Mouse (Mus musculus) mesoderm, embryonic 11.5 days (tissue): Measurements from ENCODE around the gene Olfr857.
"Not testable (repeated sequence)": the region's sequence is repeated elsewhere in the genome, so short reads cannot be mapped to it uniquely, and the experiment has no call there.

Source experiments
- DNase-seq: peaks from one replicate; pipeline ENCODE4 v3.0.0-alpha.2; 2012; ENCODE audit warnings: low read depth, low spot score

The Olfr857 gene

DNA sequence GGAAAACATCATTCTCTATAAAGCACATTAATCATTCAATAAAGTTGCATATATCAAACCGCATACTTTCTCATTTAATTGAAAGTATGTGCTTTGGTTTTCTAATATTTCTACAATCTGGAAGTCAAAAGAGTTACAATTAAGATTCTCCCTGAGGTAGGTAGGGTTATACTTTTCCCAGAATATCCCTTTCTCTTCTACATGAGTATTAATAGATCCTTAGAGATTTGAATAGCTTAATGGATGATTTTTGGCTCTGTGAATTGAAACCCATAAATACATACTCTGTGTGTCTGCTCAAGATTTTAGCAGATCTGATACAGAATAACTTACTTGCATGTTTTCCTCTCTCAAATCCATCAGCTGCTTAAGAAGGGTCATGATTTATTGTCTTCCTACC, at the start of gene Olfr857:
Olfr857 (plus strand) TSS at position 301 of the 400 bp plus-strand sequence.
- no peak for DNase-seq

DNA sequence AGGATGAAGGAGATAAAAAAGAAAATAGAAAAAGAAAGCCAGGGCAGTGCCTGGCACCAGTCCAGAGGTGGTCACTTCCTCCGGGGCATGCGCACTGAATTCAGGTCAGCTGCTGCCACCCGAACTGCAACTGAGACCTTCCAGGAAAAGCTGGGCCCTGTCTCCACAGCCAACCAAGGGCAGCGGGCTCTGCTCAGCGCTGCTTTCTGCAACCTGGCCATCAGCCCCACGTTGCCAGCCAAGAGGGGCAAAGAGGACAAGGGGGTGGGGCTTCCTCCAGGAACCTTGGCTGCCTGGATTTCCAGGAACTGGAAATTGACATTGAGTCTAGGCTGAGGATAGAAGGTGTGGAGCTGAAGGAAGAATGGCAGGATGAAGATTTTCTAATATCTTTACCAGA, 19.0 kb upstream of the Olfr857 start:
- no peak for DNase-seq

- no peak for DNase-seq
Observed at GRCm38 (mm10) chr9:19691426-19691825, 17.8 kb upstream of the Olfr857 start.

- no peak for DNase-seq
Observed at GRCm38 (mm10) chr9:19692430-19692829, 16.8 kb upstream of the Olfr857 start.

DNA sequence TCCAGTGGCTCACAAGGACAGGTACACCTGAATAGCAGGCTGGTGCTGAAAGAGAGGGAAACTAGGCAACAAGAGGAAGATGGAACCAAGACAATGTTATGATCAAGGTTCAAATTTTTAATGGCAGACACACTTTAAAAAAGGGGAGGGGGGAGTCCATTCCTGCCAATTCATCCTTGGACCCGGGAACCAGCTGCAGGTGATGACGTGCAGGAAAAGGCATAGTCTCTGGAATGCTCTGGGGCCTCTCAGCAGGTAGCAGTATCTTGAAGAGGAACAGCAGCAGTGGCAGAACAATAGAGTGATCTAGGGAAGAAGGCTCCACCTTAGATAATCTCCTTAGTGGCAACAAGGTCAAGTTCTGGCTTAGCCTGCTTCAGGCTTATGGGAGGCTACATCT, 14.9 kb upstream of the Olfr857 start:
- not testable (repeated sequence) for DNase-seq

- not testable (repeated sequence) for DNase-seq
Observed at GRCm38 (mm10) chr9:19694898-19695379, 14.3 kb upstream of the Olfr857 start.

GRCm38 (mm10) chr9:19704546-19704945, 4.7 kb upstream of the Olfr857 start:
- DNase-seq, result not testable (repeated sequence)
